Mouse (Mus musculus) lung, postnatal 0 days (tissue): ENCODE data around the gene Col4a5.

Source experiments
- CTCF ChIP-seq: IDR thresholded peaks from 2 replicates; pipeline ENCODE4 v1.5.1; 2016; ENCODE audit warnings: antibody characterized with exemption, mild to moderate bottlenecking
- EP300 ChIP-seq: IDR thresholded peaks from 2 replicates; pipeline ENCODE4 v1.6.1; 2016; ENCODE audit warnings: antibody characterized with exemption, mild to moderate bottlenecking, control low read depth

DNA sequence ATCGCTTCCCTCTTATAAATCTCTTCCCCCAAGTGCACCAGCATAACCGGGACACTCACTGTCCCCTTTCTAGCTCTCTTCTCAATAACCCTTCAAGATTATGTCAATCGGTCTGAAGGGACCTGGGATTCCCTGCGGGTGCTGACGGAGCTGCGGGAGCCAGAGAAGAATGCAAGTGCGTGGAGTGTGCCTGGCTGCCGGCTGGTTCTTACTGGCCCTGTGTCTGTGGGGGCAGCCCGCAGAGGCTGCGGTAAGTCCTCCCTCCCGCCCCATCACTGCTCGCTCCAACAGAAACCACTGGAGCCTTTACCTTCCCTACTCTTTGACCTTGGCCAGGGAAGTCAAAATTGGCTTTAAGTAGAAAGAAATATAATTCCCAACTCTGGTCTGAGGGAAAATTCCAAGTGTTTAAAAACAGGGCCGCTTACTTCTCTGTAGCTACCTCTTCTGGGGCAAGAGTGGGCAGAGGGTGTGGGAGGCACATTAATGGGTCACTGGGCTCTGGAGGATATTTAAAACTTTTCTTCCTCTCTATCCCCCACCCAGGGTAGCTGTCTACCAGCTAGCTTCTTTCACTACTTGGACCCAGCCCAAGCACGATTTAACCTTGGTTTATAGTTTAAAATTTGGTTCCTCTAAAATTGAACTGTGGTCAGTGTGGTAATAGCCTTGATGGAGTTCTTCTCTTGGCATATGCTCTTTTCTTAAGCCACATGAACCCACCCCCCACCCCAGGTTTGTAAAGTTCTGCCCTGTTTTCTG lies 562 bp downstream of the Col4a5 start:
- TF ChIP-seq CTCF (no peak), EP300 (no peak)
